Mouse (Mus musculus) C2C12 (cell line): ENCODE data around the gene Rpusd3.

Experiments used
- CTCF ChIP-seq: IDR thresholded peaks from one replicate; pipeline ENCODE4 v1.5.1; 2011; ENCODE audit not compliant: control insufficient read depth, insufficient read depth, insufficient read length
- MAX ChIP-seq: IDR thresholded peaks from one replicate; pipeline ENCODE4 v1.6.1; 2011; ENCODE audit warnings: mild to moderate bottlenecking, control low read depth
- USF1 ChIP-seq: IDR thresholded peaks from one replicate; pipeline ENCODE4 v1.6.1; 2011; ENCODE audit warnings: low read depth, mild to moderate bottlenecking, control low read depth, moderate library complexity

DNA sequence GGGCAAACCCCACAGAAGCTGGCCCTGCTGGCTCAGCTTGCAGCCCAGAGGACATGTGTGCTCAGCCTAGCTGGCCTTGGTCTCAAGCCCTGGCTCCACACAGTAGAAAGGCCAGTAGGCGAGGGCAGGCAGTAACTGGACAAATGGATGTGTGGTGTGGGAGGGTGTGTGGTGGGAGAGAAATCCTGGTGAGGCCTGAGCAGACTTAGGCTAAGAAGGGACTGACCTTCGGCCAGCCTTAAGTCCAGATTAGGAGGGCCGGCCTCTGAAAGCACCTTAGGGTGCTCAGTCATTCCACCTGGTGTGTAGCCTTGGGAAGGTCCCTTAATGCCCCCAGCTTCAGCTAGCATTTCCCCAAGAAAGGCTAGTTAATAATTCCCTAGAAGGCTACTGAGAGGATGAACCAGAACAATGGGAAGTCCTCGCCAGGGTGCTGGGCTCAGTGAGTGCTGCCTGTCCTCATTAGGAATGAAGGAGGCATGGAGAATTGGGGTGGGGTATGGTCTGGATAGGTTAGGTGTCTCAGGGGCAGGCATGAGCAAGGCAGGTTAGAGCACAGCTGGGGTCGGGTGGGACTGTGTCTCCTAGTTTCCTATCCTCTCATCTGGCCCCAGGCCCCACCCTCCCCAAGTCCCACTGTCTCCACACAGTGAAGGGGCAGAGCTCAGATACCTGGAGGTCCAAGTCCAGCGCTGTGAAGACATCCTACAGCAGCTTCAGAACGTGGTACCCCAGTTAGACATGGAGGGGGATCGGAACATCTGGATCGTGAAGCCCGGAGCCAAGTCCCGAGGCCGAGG, 14.3 kb downstream of the Rpusd3 start:
- TF ChIP-seq USF1, result no peak
- TF ChIP-seq CTCF, result no peak
- no peak for TF ChIP-seq MAX
